Mouse (Mus musculus) thymus, adult 2 months (tissue): ENCODE measurements around the gene Gnb4.

Experiments
- CTCF ChIP-seq: fragments of 200-500 bp; IDR thresholded peaks from 2 replicates; pipeline ENCODE4 v1.5.1; 2012; ENCODE audit warnings: mild to moderate bottlenecking, control low read depth, low read length, moderate library complexity, borderline replicate concordance; ENCODE audit not compliant: control insufficient read depth, poor library complexity, insufficient read depth; ENCODE audit errors: extremely low read depth
- POLR2A ChIP-seq: fragments of 200-500 bp; IDR thresholded peaks from 2 replicates; pipeline ENCODE4 v1.6.1; 2012; ENCODE audit warnings: mild to moderate bottlenecking, low read length, control low read depth, moderate library complexity; ENCODE audit not compliant: control insufficient read depth, poor library complexity, insufficient read depth; ENCODE audit errors: extremely low read depth

DNA sequence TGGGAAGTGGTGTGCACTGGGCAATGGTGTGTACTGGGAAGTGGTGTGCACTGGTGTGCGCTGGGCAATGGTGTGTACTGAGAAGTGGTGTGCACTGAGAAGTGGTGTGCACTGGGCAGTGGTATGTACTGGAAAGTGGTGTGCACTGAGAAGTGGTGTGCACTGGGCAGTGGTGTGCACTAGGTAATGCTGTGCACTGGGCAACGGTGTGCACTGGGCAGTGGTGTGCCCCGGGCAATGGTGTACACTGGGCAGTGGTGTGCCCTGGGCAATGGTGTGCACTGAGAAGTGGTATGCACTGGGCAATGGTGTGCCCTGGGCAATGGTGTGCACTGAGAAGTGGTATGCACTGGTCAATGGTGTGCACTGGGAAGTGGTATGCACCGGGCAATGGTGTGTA is 7.2 kb downstream of the Gnb4 start:
- TF ChIP-seq CTCF (no peak), POLR2A (no peak)
